Mouse (Mus musculus): ENCODE results near the gene Frmd5. TPM values are rescaled to one million over a fixed set of nuclear protein-coding genes. Genes with fewer than 3 reads are reported as not detected.
"Not testable (repeated sequence)": the region's sequence is repeated elsewhere in the genome, so short reads cannot be mapped to it uniquely, and the experiment has no call there.

Gene Frmd5
- polyA plus RNA-seq, 1 experiment from 2014 or later, result 3.8 TPM

DNA sequence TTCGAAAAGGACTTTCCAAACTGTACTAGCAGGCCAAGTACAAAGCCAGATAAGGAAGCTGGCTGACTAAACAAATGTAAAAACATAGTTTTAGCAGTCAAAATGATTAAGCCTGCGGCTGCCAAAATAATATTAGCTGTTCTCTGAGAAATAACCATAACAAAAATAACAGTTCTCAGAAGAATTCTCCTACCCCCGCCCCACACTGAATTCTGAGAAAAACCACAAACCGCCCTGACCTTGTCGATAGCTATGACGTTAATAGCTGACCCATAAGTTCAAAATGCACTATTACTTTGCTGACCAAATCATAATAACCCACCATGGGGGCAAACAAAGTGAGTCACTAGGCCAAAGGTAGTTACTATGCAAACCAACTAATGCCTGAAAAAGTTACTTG, 4.0 kb upstream of the Frmd5 start:
- H3K27me3 ChIP-seq, result peaks cover 27% of the 10 kb centered on the region
- H3K36me3 ChIP-seq; H3K4me3 ChIP-seq; H3K9ac ChIP-seq; H3K27ac ChIP-seq; H3K4me1 ChIP-seq; H3K4me2 ChIP-seq (replicated peaks); ATAC-seq (ENCODE audit: insufficient number of reproducible peaks, insufficient read depth, low FRiP score, low TSS enrichment); H3K9me3 ChIP-seq: not testable (repeated sequence)
- 87% methylated on average over 6 of the region's 6 CpGs for WGBS

DNA sequence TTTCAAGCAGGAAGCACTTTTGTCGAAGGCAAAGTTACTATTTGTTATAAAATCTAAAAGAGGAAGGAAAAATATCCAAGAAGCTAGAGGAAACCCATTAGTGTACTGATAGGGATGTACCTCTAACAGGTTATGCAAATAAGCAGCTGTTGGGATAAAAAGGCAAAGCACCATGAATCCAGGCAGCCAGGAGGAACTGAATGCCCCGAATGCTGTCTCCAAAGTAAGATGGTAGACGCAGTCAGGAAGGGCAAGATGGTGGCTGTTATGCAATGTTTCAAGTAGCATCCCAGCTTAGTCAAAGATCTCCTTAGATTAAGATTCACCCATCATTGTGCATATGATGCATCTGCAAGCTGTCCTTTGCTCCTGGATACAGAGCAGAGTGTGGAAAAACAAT, 2.2 kb upstream of the Frmd5 start:
- Histone ChIP-seq H3K9ac (no peak overlapping the region), H3K9me3 (no peaks in the 10 kb centered on the region), H3K36me3 (no peaks in the 10 kb centered on the region), H3K27me3 (peaks cover 34% of the 10 kb centered on the region), H3K4me2 (replicated peaks) (no peak overlapping the region), H3K27ac (no peak overlapping the region), H3K4me1 (peaks cover 5% of the 10 kb centered on the region; the same call in 1 of the 2 replicates), H3K4me3 (no peak overlapping the region)
- 80% methylated on average over 3 of the region's 3 CpGs for WGBS
- no peak for ATAC-seq (ENCODE audit: insufficient number of reproducible peaks, insufficient read depth, low FRiP score, low TSS enrichment)

DNA sequence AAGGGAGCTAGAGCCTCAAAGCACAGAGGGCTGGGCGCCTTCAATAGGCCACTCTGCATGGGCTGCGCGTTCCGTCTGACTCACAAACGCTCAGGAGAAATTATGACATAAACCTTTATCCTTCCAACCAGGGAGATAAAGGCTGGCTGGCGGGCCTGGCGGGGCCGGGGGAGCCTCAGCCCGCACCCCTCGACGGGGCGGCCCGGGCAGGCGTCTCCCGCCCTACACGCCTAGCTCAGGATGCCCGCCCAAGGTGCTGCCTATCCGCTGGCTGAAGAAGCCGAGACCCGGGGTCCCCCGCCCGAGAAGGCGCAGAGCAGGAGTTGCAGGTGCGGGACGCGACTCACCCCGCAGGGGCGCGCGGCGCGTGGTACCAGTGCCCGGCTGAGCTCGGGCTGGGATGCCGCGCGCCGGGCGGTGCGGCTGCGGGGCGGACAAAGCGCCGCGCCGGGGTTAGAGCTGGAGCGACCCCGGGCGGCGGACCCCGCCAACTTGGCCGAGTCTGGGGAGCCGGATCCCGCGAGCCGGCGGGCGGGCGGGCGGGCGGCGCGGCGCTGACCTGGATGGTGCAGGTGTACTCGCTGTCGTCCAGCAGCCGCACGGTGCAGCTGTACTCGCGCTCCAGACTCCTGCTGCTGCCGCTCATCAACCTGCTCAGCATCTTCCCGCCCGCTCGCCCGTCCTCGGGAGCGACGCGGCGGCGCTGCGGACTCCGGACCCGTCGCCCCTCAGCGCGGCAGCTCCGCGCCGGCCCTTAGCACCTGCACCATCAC, 530 bp downstream of the Frmd5 start:
- H3K4me3 ChIP-seq, result peak overlapping the region; percentile 69
- peak overlapping the region; percentile 32; the same call in 1 of the 2 replicates for H3K27ac ChIP-seq
- H3K4me2 ChIP-seq (replicated peaks), result peak overlapping the region; percentile 86
- H3K36me3 ChIP-seq, result no peaks in the 10 kb centered on the region
- peaks cover 5% of the 10 kb centered on the region; the same call in 1 of the 2 replicates for H3K4me1 ChIP-seq
- under 1% methylated on average over 71 of the region's 90 CpGs for WGBS
- no peaks in the 10 kb centered on the region for H3K9me3 ChIP-seq
- H3K27me3 ChIP-seq, result peaks cover 37% of the 10 kb centered on the region
- H3K9ac ChIP-seq, result peak overlapping the region; percentile 43
- peak; percentile 80 for ATAC-seq (ENCODE audit: insufficient number of reproducible peaks, insufficient read depth, low FRiP score, low TSS enrichment)

DNA sequence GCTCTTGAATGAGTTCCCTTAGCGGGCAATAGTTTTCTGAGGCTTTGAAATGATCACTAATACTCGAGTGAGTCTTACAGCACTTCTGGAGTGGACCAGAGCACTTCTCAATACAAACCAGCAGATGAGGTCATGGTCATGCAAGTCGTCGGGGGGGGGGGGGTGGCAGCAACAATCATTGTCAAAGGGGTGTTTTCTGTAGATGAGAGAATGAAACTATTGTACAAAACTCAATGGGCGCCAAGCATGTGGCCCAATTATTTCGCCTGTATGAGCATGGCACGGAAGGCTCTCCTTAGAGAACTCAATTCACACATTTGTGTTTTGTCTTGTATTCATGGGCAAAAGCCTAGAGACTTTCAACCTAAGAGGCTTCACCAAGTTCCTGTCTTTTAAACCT, 7.8 kb downstream of the Frmd5 start:
- no peaks in the 10 kb centered on the region for H3K9me3 ChIP-seq
- 0 out of 2 replicates have a peak, but pooled peaks cover 3% of the 10 kb centered on the region for H3K27me3 ChIP-seq
- no peak overlapping the region for H3K27ac ChIP-seq
- 88% methylated on average over 7 of the region's 7 CpGs for WGBS
- no peak for ATAC-seq (ENCODE audit: insufficient number of reproducible peaks, insufficient read depth, low FRiP score, low TSS enrichment)
- H3K4me3 ChIP-seq, result no peak overlapping the region
- no peak overlapping the region for H3K4me2 ChIP-seq (replicated peaks)
- no peak overlapping the region for H3K9ac ChIP-seq
- H3K36me3 ChIP-seq, result no peaks in the 10 kb centered on the region
- H3K4me1 ChIP-seq, result no peaks in the 10 kb centered on the region

DNA sequence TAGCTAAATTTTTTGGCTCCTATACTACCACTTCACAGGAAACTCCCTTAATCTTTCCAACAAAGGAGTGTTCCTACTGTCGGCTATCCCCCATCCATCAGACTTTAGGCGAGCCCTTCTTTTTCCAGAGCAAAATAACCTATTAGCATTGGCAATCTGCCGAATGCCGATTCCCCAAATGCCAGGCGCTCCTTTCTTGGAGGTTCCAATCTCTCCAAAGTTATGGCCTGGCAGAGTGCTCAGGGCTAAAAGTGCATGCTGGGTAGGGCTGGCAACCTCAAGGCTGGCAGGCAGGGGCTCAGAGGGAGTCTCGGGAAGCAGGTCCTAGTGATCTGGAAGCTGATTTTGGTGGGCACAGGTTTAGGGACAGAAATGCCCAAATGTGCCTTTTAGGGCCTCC, 10.9 kb downstream of the Frmd5 start:
- no peaks in the 10 kb centered on the region for H3K27me3 ChIP-seq
- no peak overlapping the region for H3K27ac ChIP-seq
- no peak for ATAC-seq (ENCODE audit: insufficient number of reproducible peaks, insufficient read depth, low FRiP score, low TSS enrichment)
- H3K4me2 ChIP-seq (replicated peaks), result no peak overlapping the region
- H3K36me3 ChIP-seq, result no peaks in the 10 kb centered on the region
- no peaks in the 10 kb centered on the region for H3K4me1 ChIP-seq
- no peak overlapping the region for H3K9ac ChIP-seq
- no peaks in the 10 kb centered on the region for H3K9me3 ChIP-seq
- H3K4me3 ChIP-seq, result no peak overlapping the region
- WGBS, result 90% methylated on average over 6 of the region's 6 CpGs

DNA sequence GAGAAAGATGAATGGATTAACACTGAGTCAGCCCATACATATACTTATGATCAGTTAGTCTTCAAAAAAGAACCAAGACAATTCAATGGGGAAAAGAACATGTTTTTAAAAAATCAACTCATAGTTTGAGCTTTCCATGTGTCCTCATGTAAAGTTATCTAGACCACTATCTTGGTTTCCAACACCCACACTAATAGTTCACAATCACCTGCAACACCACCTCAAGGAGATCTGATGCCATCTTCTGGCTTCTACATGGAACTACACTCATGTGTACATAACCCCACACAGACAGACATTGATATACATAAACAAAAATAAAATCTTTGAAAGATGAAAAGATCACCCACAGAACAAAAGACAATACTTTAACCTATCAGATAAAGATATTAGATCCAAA, 17.1 kb downstream of the Frmd5 start:
- no peak overlapping the region for H3K4me2 ChIP-seq (replicated peaks)

DNA sequence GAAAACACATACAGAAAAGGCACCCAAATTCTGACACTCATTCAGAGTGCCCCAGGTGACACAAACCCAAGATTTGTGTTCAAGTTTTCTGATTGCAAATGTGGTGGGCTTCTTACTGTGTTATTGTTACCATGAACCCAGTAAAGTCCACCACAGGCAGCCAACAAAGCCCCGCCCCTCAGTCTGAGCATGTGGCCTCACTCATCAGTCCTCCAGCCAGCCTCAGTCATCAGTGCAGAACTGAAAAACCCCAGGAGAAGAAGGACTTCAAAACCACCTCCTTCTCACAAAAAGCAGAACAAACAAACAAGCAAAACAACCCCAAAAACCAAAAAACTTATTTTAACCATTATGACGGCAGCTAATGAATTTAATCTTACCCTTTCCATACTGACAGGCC, 18.5 kb downstream of the Frmd5 start:
- 76% methylated on average over 2 of the region's 2 CpGs for WGBS
- Histone ChIP-seq H3K27ac (no peak overlapping the region), H3K4me3 (no peak overlapping the region), H3K9ac (no peak overlapping the region), H3K4me1 (peaks cover 11% of the 10 kb centered on the region), H3K9me3 (no peaks in the 10 kb centered on the region), H3K36me3 (no peaks in the 10 kb centered on the region), H3K4me2 (replicated peaks) (no peak overlapping the region), H3K27me3 (no peaks in the 10 kb centered on the region)
- ATAC-seq (ENCODE audit: insufficient number of reproducible peaks, insufficient read depth, low FRiP score, low TSS enrichment), result no peak

More for the DNA sequence above, 17.1 kb downstream of the Frmd5 start:
- Histone ChIP-seq H3K4me3 (no peak overlapping the region), H3K9me3 (no peaks in the 10 kb centered on the region), H3K36me3 (no peaks in the 10 kb centered on the region), H3K9ac (no peak overlapping the region), H3K27ac (no peak overlapping the region), H3K4me1 (peaks cover 11% of the 10 kb centered on the region), H3K27me3 (no peaks in the 10 kb centered on the region)
- no peak for ATAC-seq (ENCODE audit: insufficient number of reproducible peaks, insufficient read depth, low FRiP score, low TSS enrichment)

DNA sequence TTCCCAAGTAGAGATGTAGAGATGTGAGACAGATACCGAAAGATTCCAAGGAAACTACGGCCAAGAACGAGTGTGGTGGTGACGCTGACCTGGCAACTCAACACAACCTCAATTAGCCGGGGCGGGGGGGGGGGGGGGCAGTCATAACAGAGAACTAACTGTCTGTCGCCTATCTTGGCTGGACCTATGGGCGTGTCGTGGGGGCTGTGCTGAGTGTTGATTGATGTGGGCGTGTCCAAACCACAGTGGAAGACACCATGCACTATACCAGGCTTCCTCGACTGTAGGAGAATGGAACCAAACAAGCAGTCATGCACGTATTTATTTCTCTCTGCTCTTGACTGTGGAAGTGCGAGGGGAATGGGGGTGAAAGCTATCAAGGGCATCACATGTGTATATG, 19.1 kb downstream of the Frmd5 start:
- H3K27ac ChIP-seq, result no peak overlapping the region
- 48% methylated on average over 13 of the region's 13 CpGs for WGBS
- H3K9me3 ChIP-seq, result no peaks in the 10 kb centered on the region
- H3K36me3 ChIP-seq, result no peaks in the 10 kb centered on the region
- H3K4me3 ChIP-seq, result no peak overlapping the region
- H3K27me3 ChIP-seq, result no peaks in the 10 kb centered on the region
- H3K4me1 ChIP-seq, result peaks cover 11% of the 10 kb centered on the region
- peak overlapping the region; percentile 36 for H3K4me2 ChIP-seq (replicated peaks)
- ATAC-seq (ENCODE audit: insufficient number of reproducible peaks, insufficient read depth, low FRiP score, low TSS enrichment), result no peak
- no peak overlapping the region for H3K9ac ChIP-seq

DNA sequence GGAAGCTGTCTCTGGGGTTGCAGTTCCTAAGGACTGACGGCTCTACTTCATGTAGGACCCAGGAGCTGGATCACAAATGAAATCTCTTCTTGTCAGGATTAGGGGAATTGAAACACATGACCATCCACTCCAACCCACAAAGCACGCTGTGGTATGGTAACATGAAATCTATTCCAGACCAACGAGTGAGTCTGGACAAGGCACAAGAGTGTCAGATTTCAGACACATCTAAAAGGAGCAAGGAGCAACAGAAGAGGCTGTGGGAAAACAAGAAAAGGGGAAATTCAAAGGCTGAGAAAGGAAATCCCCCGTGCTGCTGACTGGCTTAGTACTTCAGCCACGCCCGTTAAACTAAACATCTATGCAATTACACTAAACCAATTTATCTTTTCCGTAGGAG, 19.6 kb downstream of the Frmd5 start:
- Histone ChIP-seq H3K4me1 (peaks cover 14% of the 10 kb centered on the region), H3K27me3 (no peaks in the 10 kb centered on the region), H3K27ac (no peak overlapping the region), H3K9ac (no peak overlapping the region), H3K9me3 (no peaks in the 10 kb centered on the region), H3K4me2 (replicated peaks) (peak overlapping the region; percentile 36), H3K4me3 (no peak overlapping the region), H3K36me3 (no peaks in the 10 kb centered on the region)
- 16% methylated on average over 7 of the region's 7 CpGs for WGBS
- peak; percentile 50; the same call in 1 of the 2 replicates for ATAC-seq (ENCODE audit: insufficient number of reproducible peaks, insufficient read depth, low FRiP score, low TSS enrichment)

DNA sequence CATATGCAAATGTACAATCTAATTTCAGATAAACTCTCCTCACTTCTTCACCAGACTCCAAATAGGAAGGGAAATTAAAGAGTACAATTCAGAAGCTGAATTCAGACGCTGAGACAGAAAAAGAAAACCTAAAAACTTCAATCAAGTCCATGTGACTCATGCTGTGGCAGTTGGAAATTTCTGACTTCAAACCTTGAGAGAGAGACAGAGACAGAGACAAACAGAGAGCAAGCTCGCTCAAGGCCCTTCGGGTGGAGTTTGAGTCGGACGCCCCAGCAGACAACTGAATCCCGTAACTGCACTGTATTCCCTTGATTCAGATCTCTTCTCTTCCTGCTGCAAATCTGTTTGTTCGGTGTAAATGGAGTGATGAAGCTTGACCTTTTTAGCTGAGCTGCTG, 30.7 kb downstream of the Frmd5 start:
- no peaks in the 10 kb centered on the region for H3K36me3 ChIP-seq
- 82% methylated on average over 7 of the region's 7 CpGs for WGBS

DNA sequence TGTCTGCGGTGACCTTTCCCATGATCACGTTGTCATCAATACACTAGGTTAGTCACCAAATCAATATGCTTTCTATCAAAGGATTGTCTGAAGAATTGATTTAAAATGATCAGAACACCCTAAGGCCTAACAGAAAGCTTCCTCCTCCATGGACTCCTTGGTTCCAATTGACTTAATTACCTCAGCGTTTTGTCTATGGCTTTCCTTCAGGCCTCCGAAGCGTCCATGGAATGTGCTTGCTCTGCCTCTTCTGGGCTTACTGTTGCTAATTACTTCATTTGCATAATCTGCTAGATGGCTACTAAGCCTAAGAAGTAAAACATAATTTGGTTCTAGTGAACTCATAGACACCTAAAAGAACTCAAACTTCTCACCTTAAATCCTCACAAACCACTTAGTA, 42.0 kb downstream of the Frmd5 start:
- H3K4me1 ChIP-seq, result no peaks in the 10 kb centered on the region
- no peak overlapping the region for H3K4me3 ChIP-seq
- H3K9me3 ChIP-seq, result peaks cover 7% of the 10 kb centered on the region; the same call in 1 of the 2 replicates
- no peak overlapping the region for H3K4me2 ChIP-seq (replicated peaks)
- no peaks in the 10 kb centered on the region for H3K36me3 ChIP-seq
- no peaks in the 10 kb centered on the region for H3K27me3 ChIP-seq
- H3K27ac ChIP-seq, result no peak overlapping the region
- H3K9ac ChIP-seq, result no peak overlapping the region
- 67% methylated on average over 5 of the region's 5 CpGs for WGBS
- ATAC-seq (ENCODE audit: insufficient number of reproducible peaks, insufficient read depth, low FRiP score, low TSS enrichment), result no peak

More for the DNA sequence above, 30.7 kb downstream of the Frmd5 start:
- no peak for ATAC-seq (ENCODE audit: insufficient number of reproducible peaks, insufficient read depth, low FRiP score, low TSS enrichment)
- Histone ChIP-seq H3K9me3 (no peaks in the 10 kb centered on the region), H3K9ac (no peak overlapping the region), H3K4me3 (no peak overlapping the region), H3K4me1 (no peaks in the 10 kb centered on the region), H3K27me3 (no peaks in the 10 kb centered on the region), H3K27ac (no peak overlapping the region), H3K4me2 (replicated peaks) (no peak overlapping the region)

DNA sequence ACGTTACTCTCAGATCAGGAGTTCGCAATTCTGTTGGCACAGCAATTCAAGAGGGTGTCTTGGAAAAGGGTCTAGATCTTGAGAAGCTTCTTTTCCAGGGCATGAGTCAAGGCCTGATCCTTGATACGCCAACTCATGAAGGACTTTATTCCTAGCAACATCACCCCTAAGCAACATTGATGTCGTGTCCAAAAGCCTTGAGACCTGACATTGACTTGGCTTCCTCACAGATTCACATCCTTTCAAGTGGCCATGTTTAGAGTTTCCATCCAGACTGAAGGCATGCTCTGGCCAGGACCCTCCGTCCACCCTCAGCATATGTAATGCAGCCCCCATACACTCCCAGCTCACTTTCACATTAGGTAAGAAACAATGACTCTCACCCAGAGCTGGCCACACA, 45.0 kb downstream of the Frmd5 start:
- no peaks in the 10 kb centered on the region for H3K4me1 ChIP-seq
- no peaks in the 10 kb centered on the region for H3K36me3 ChIP-seq
- ATAC-seq (ENCODE audit: insufficient number of reproducible peaks, insufficient read depth, low FRiP score, low TSS enrichment), result no peak
- no peak overlapping the region for H3K4me3 ChIP-seq
- H3K4me2 ChIP-seq (replicated peaks), result no peak overlapping the region
- no peak overlapping the region for H3K9ac ChIP-seq
- no peak overlapping the region for H3K27ac ChIP-seq
- H3K27me3 ChIP-seq, result no peaks in the 10 kb centered on the region
- no peaks in the 10 kb centered on the region for H3K9me3 ChIP-seq
- WGBS, result 89% methylated on average over 5 of the region's 5 CpGs

Measured in embryonic facial prominence, embryonic 12.5 days (tissue).